Mouse (Mus musculus) bone marrow, adult 2 months (tissue): ENCODE measurements at regions not wholly inside any gene's neighbourhood (a gene's known extent, or its start where the extent isn't known, plus 50 kb on each side); places are given as distances from the start of the nearest gene placed in this dataset.

Source experiments
- H3K27ac ChIP-seq: fragments of 200-500 bp; 2 replicates; pipeline ENCODE4 v1.5.1; 2012; ENCODE audit warnings: low read depth, mild to moderate bottlenecking, control low read depth, inconsistent platforms, low read length; ENCODE audit not compliant: control insufficient read depth, poor library complexity, insufficient read depth
- H3K4me1 ChIP-seq: fragments of 200-500 bp; 2 replicates; pipeline ENCODE4 v1.6.1; 2011; ENCODE audit warnings: low read length; ENCODE audit not compliant: control insufficient read depth, insufficient read depth
- H3K4me3 ChIP-seq: fragments of 200-500 bp; replicated peaks from 2 replicates; pipeline ENCODE3; 2011; ENCODE audit warnings: mild to moderate bottlenecking, low read depth, low read length, control low read depth; ENCODE audit not compliant: control insufficient read depth
- CTCF ChIP-seq: fragments of 200-500 bp; IDR thresholded peaks from 2 replicates; pipeline ENCODE4 v1.5.1; 2011; ENCODE audit warnings: low read length, control low read depth; ENCODE audit not compliant: control insufficient read depth, insufficient read depth
- POLR2A ChIP-seq: fragments of 200-500 bp; IDR thresholded peaks from 2 replicates; pipeline ENCODE4 v1.6.1; 2011; ENCODE audit warnings: low read depth, mild to moderate bottlenecking, control low read depth, low read length, borderline replicate concordance; ENCODE audit not compliant: control insufficient read depth
- WGBS: fragments of 180-500 bp; shearing (Covaris S2); methylation state at CpG from one replicate; pipeline ENCODE4 v1.1.7; 2018; 5-methylcytosine and 5-hydroxymethylcytosine counted together

- Histone ChIP-seq H3K4me3 (no peak overlapping the region), H3K4me1 (no peaks in the 10 kb centered on the region), H3K27ac (no peak overlapping the region)
- 79% methylated on average over 5 of the region's 5 CpGs for WGBS
- TF ChIP-seq CTCF, result no peak
- no peak for TF ChIP-seq POLR2A
Observed at GRCm38 (mm10) chr6:147769180-147769579, 277.9 kb upstream of the Far2 start.

DNA sequence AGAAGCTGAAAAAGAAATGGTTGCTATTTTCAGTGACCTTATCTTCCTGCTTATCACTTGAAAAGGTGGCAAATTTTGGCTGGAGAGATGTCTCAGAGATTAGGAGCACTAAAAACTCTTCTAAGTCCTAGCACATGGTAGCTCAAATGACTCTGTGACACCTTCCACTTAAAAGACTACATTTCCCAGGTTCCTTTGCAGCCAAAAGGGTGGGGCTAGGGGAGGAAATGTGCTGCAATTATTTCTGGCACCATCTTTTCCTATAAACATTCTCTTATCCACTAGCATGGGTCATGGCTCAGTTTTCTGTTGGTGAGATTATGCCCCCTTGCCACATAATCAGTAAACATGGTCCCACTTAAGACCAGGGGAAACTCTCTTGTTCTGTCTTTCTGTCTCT is 277.0 kb upstream of the Far2 start:
- TF ChIP-seq POLR2A (no peak), CTCF (no peak)

DNA sequence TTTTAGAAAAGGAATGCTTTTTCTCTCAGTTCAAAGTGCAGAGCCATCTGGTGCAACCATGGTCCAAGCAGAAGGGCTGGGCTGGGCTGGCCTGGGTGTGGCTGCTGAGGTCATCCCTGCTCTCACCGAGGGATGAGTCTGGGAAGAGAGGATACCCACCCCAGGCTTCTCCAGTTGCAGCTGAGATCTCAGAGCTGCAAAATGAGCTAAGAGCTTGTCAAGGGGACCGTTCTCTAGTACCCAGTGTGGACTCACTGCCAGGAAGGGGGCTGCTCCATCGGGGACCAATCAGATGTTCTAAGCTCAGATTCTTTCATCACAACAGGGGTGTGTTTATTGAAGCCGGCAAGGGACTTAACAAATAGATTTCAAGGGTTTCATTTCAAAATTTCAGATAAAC is 275.6 kb upstream of the Far2 start:
- 48% methylated on average over 4 of the region's 4 CpGs for WGBS
- no peak overlapping the region for H3K4me3 ChIP-seq
- no peaks in the 10 kb centered on the region for H3K4me1 ChIP-seq
- TF ChIP-seq CTCF, result no peak
- no peak for TF ChIP-seq POLR2A
- no peak overlapping the region for H3K27ac ChIP-seq

More for the DNA sequence above, 277.0 kb upstream of the Far2 start:
- Histone ChIP-seq H3K27ac (no peak overlapping the region), H3K4me3 (no peak overlapping the region), H3K4me1 (no peaks in the 10 kb centered on the region)

GRCm38 (mm10) chr6:147773904-147774303 is 273.2 kb upstream of the Far2 start:
- Histone ChIP-seq H3K4me1 (no peaks in the 10 kb centered on the region), H3K27ac (no peak overlapping the region), H3K4me3 (no peak overlapping the region)
- 71% methylated on average over 10 of the region's 10 CpGs for WGBS
- TF ChIP-seq POLR2A, result no peak
- no peak for TF ChIP-seq CTCF

DNA sequence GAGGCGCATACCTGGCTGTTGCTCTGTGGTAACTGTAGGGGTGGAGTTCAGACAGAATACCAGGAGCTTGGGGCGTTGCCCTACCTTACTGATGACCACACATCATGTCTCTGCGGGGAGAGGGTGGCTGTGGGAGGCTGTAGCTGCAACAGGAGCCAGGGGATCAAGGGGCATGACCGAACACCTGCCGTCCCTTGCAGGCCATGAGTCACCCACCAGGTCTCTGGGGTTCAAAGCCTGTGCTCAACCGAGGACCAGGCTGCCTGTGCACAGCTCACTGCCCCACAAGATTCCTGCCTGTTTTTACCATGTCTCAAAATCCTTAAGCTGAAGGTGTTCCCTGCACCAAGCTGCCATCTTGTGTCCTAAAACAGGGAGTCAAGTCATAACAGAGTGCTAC is 272.4 kb upstream of the Far2 start:
- Histone ChIP-seq H3K4me3 (no peak overlapping the region), H3K4me1 (no peaks in the 10 kb centered on the region), H3K27ac (no peak overlapping the region)
- TF ChIP-seq POLR2A, result no peak
- TF ChIP-seq CTCF, result no peak
- 85% methylated on average over 6 of the region's 6 CpGs for WGBS

- Histone ChIP-seq H3K27ac (no peak overlapping the region), H3K4me1 (no peaks in the 10 kb centered on the region), H3K4me3 (no peak overlapping the region)
- WGBS, result 84% methylated on average over 1 of the region's 1 CpGs
- TF ChIP-seq POLR2A (no peak), CTCF (no peak)
Observed at GRCm38 (mm10) chr6:147779466-147779865, 267.6 kb upstream of the Far2 start.

GRCm38 (mm10) chr6:147784249-147784648 is 262.8 kb upstream of the Far2 start:
- WGBS, result 76% methylated on average over 2 of the region's 2 CpGs
- no peak overlapping the region for H3K4me3 ChIP-seq
- H3K4me1 ChIP-seq, result no peaks in the 10 kb centered on the region
- no peak for TF ChIP-seq CTCF
- TF ChIP-seq POLR2A, result no peak
- H3K27ac ChIP-seq, result no peak overlapping the region

GRCm38 (mm10) chr6:147784854-147785253 is 262.2 kb upstream of the Far2 start:
- H3K27ac ChIP-seq, result no peak overlapping the region
- H3K4me3 ChIP-seq, result no peak overlapping the region
- WGBS, result 72% methylated on average over 6 of the region's 6 CpGs
- TF ChIP-seq POLR2A (no peak), CTCF (no peak)
- H3K4me1 ChIP-seq, result no peaks in the 10 kb centered on the region

DNA sequence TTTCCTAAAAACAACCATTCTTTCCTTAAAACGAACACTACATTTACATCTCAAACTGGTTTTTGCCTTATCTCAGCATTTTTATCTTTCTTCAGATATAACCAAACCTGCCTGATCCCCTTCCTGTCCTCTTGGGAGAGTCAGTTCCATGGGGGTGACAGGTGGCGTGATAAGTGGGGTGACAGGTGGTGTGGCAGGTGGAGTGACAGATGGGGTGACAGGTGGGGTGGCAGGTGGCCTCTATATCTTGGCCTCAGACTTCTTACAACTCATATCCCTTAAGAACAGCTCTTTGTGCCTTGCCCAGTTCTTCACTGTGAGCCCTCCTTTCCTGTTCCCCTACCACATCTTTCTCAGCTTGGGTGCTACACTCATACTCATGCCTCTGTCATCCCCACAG is 259.0 kb upstream of the Far2 start:
- Histone ChIP-seq H3K4me1 (no peaks in the 10 kb centered on the region), H3K27ac (no peak overlapping the region), H3K4me3 (no peak overlapping the region)
- TF ChIP-seq CTCF, result no peak
- TF ChIP-seq POLR2A, result no peak
- 65% methylated on average over 2 of the region's 2 CpGs for WGBS
